Mouse (Mus musculus) hindbrain, embryonic 13.5 days (tissue): ENCODE data around the gene Vat1l. TPM values are rescaled to one million over a fixed set of nuclear protein-coding genes. Genes with fewer than 3 reads are reported as not detected.

ENCODE experiments used
- ATAC-seq: fragments of 200-750 bp; cut with Nextera tagmentation; 2 replicates; pipeline ENCODE4 v1.8.0; 2017; ENCODE audit warnings: moderate TSS enrichment; ENCODE audit not compliant: low FRiP score
- H3K27ac ChIP-seq: fragments of 300-500 bp; sonication (generic); 2 replicates; pipeline ENCODE4 v1.5.1; 2015; ENCODE audit warnings: inconsistent platforms, mild to moderate bottlenecking, moderate library complexity
- H3K27me3 ChIP-seq: fragments of 300-500 bp; sonication (generic); 2 replicates; pipeline ENCODE4 v1.6.1; 2015; ENCODE audit warnings: mild to moderate bottlenecking, inconsistent platforms
- H3K36me3 ChIP-seq: fragments of 300-500 bp; sonication (generic); 2 replicates; pipeline ENCODE4 v1.6.1; 2015; ENCODE audit warnings: mild to moderate bottlenecking, inconsistent platforms
- H3K4me1 ChIP-seq: fragments of 300-500 bp; sonication (generic); replicated peaks from 2 replicates; pipeline ENCODE4 v1.6.1; 2015; ENCODE audit warnings: inconsistent platforms
- H3K4me2 ChIP-seq: fragments of 300-500 bp; sonication (generic); 2 replicates; pipeline ENCODE4 v1.6.1; 2015; ENCODE audit warnings: inconsistent platforms, mild to moderate bottlenecking, moderate library complexity
- H3K4me3 ChIP-seq: fragments of 300-500 bp; sonication (generic); 2 replicates; pipeline ENCODE4 v1.5.1; 2015; ENCODE audit warnings: mild to moderate bottlenecking, inconsistent platforms
- H3K9ac ChIP-seq: fragments of 300-500 bp; sonication (generic); 2 replicates; pipeline ENCODE4 v1.6.1; 2015; ENCODE audit warnings: mild to moderate bottlenecking, inconsistent platforms
- H3K9me3 ChIP-seq: fragments of 300-500 bp; sonication (generic); 2 replicates; pipeline ENCODE4 v1.6.1; 2016; ENCODE audit warnings: inconsistent platforms
- WGBS: fragments of 180-500 bp; shearing (Covaris S2); methylation state at CpG from one replicate; pipeline ENCODE4 v1.1.7; 2015; 5-methylcytosine and 5-hydroxymethylcytosine counted together
- polyA plus RNA-seq: library from polyadenylated mRNA; unstranded; fragments of >200 nt; fragmentation: Nextera tagmentation; extraction: Ambion mirVana; gene quantifications from 2 replicates; pipeline ENCODE4 v1.2.1, GENCODE M21; 2015

Vat1l gene
- polyA plus RNA-seq, 1 experiment from 2014 or later, result 38.1 TPM

DNA sequence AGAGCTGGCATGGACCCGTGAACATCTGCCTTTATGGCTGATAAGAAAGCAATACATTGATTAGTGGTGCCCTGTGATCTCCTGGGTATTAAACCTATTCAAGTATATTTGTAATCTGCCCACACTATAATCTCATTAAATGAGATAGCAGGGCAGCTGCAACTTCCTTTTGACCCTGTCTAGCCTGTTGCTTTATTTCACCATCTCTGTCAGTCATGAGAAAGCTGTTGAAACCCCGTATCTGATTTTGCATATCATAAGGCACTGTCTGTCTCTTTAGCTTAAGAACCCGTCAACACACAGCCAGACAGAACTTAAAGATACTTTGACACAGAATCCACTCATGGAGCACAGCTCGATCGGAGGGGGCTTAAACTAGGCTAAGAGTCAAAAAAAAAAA, 213.1 kb downstream of the Vat1l start:
- Histone ChIP-seq H3K9ac (no peak overlapping the region), H3K4me3 (no peak overlapping the region), H3K9me3 (no peaks in the 10 kb centered on the region), H3K36me3 (no peaks in the 10 kb centered on the region), H3K27ac (no peak overlapping the region), H3K27me3 (no peaks in the 10 kb centered on the region), H3K4me2 (no peak overlapping the region), H3K4me1 (no peaks in the 10 kb centered on the region)
- WGBS, result 80% methylated on average over 5 of the region's 5 CpGs
- ATAC-seq, result no peak

DNA sequence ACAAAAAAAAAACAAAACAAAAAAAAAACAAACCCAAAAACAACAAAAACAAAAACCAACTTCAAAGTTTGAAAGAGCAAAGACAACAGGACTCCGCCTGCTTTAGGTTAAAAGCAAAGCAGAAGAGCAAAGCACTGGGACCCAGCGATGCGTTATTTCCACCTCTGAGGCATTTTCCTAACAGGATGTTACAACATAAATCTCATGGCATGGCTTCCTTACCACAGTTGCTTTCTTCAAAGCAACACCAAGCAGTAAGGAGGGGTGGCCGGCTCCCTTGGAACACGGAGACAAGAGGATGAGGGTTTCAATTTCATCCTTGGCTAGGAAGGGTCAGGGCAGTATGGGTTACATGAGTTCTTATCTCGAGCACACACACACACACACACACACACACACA, 213.5 kb downstream of the Vat1l start:
- no peaks in the 10 kb centered on the region for H3K27me3 ChIP-seq
- no peak overlapping the region for H3K4me3 ChIP-seq
- no peak overlapping the region for H3K27ac ChIP-seq
- no peak overlapping the region for H3K9ac ChIP-seq
- 87% methylated on average over 6 of the region's 6 CpGs for WGBS
- H3K36me3 ChIP-seq, result no peaks in the 10 kb centered on the region
- H3K4me1 ChIP-seq, result no peaks in the 10 kb centered on the region
- no peak for ATAC-seq
- H3K4me2 ChIP-seq, result no peak overlapping the region
- H3K9me3 ChIP-seq, result no peaks in the 10 kb centered on the region

DNA sequence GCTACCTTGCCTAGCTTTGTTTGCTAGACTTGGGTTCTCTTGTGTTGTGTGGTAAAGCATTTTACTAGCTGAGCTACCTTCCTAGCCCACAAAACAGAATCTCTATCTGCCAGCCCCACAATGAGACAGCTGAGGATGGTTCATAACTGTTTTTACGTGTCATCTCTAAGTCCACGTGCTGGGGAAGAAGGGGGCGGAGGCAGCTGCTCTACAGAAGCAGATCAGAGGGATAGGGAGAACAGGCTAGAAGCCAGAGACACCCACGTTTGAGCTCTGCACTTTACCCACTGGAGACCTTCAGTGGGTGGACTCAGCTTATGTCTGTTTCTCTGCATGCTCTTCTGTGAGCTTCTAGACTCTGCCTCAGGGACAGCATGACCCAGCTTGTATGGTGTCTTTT, 216.1 kb downstream of the Vat1l start:
- Histone ChIP-seq H3K4me2 (no peak overlapping the region), H3K9me3 (no peaks in the 10 kb centered on the region), H3K4me3 (no peak overlapping the region), H3K4me1 (no peaks in the 10 kb centered on the region), H3K36me3 (no peaks in the 10 kb centered on the region), H3K27me3 (no peaks in the 10 kb centered on the region), H3K9ac (no peak overlapping the region), H3K27ac (no peak overlapping the region)
- ATAC-seq, result no peak
- WGBS, result 84% methylated on average over 4 of the region's 4 CpGs

Other genes starting within 250 kb of the Vat1l start
- 6.7 and 8.4 TPM in 2 replicates for gene Nudt7, start 72.1 kb upstream of the Vat1l start, polyA plus RNA-seq
- gene Clec3a, start 212.5 kb downstream of the Vat1l start, polyA plus RNA-seq, result not detected in 2 replicates
- gene Wwox, start 234.0 kb downstream of the Vat1l start, polyA plus RNA-seq, result 12.4 and 13.8 TPM in 2 replicates